Mouse (Mus musculus) midbrain, embryonic 13.5 days (tissue): Measurements from ENCODE around the gene Creb1. TPM values are rescaled to one million over a fixed set of nuclear protein-coding genes. Genes with fewer than 3 reads are reported as not detected.

Experiments
- ATAC-seq: fragments of 200-750 bp; cut with Nextera tagmentation; 2 replicates; pipeline ENCODE4 v1.8.0; 2017; ENCODE audit warnings: mild to moderate bottlenecking, moderate TSS enrichment, moderate library complexity
- H3K27ac ChIP-seq: fragments of 300-500 bp; sonication (generic); 2 replicates; pipeline ENCODE4 v1.5.1; 2015; ENCODE audit warnings: inconsistent platforms, mild to moderate bottlenecking, moderate library complexity
- H3K27me3 ChIP-seq: fragments of 300-500 bp; sonication (generic); 2 replicates; pipeline ENCODE4 v1.6.1; 2015; ENCODE audit warnings: mild to moderate bottlenecking, inconsistent platforms
- H3K36me3 ChIP-seq: fragments of 300-500 bp; sonication (generic); 2 replicates; pipeline ENCODE4 v1.6.1; 2015; ENCODE audit warnings: mild to moderate bottlenecking, inconsistent platforms
- H3K4me1 ChIP-seq: fragments of 300-500 bp; sonication (generic); replicated peaks from 2 replicates; pipeline ENCODE4 v1.6.1; 2015; ENCODE audit warnings: inconsistent platforms
- H3K4me2 ChIP-seq: fragments of 300-500 bp; sonication (generic); replicated peaks from 2 replicates; pipeline ENCODE4 v1.6.1; 2015; ENCODE audit warnings: moderate library complexity, mild to moderate bottlenecking, inconsistent platforms
- H3K4me3 ChIP-seq: fragments of 300-500 bp; sonication (generic); replicated peaks from 2 replicates; pipeline ENCODE4 v1.5.1; 2015; ENCODE audit warnings: mild to moderate bottlenecking, inconsistent platforms
- H3K9ac ChIP-seq: fragments of 300-500 bp; sonication (generic); replicated peaks from 2 replicates; pipeline ENCODE4 v1.6.1; 2015; ENCODE audit warnings: mild to moderate bottlenecking, inconsistent platforms
- H3K9me3 ChIP-seq: fragments of 300-500 bp; sonication (generic); 2 replicates; pipeline ENCODE4 v1.6.1; 2016; ENCODE audit warnings: mild to moderate bottlenecking, inconsistent platforms
- WGBS: fragments of 180-500 bp; shearing (Covaris S2); methylation state at CpG from one replicate; pipeline ENCODE4 v1.1.7; 2015; 5-methylcytosine and 5-hydroxymethylcytosine counted together
- polyA plus RNA-seq: library from polyadenylated mRNA; unstranded; fragments of >200 nt; fragmentation: Nextera tagmentation; extraction: Ambion mirVana; gene quantifications from 2 replicates; pipeline ENCODE4 v1.2.1, GENCODE M21; 2015

The Creb1 gene
- polyA plus RNA-seq, 1 experiment from 2014 or later = 44.4 TPM

DNA sequence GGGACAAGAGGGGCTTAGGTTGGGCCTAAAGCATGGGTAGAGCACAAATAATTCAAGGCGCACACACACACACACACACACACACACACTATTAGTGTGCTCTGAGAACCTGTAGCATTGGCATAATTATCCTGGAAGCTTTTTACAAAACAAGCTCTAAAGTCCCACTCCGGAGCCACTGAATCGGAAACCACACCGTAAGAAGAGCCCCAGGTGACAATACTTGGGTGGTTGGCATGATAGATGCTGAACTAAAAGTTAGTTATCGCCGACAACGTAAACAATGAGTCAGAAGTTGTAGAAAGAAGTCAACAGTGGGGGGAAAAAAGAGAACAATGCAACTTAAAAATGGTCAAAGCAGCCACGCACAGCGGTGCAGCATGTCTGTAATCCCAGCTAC is 81.9 kb downstream of the Creb1 start:
- no peaks in the 10 kb centered on the region for H3K9me3 ChIP-seq
- WGBS = 93% methylated on average over 9 of the region's 9 CpGs
- no peak overlapping the region for H3K4me2 ChIP-seq
- no peak for ATAC-seq
- peaks cover 24% of the 10 kb centered on the region for H3K4me1 ChIP-seq
- no peak overlapping the region for H3K9ac ChIP-seq
- no peaks in the 10 kb centered on the region for H3K27me3 ChIP-seq
- H3K27ac ChIP-seq = no peak overlapping the region
- H3K36me3 ChIP-seq = peaks cover 21% of the 10 kb centered on the region
- H3K4me3 ChIP-seq = no peak overlapping the region

DNA sequence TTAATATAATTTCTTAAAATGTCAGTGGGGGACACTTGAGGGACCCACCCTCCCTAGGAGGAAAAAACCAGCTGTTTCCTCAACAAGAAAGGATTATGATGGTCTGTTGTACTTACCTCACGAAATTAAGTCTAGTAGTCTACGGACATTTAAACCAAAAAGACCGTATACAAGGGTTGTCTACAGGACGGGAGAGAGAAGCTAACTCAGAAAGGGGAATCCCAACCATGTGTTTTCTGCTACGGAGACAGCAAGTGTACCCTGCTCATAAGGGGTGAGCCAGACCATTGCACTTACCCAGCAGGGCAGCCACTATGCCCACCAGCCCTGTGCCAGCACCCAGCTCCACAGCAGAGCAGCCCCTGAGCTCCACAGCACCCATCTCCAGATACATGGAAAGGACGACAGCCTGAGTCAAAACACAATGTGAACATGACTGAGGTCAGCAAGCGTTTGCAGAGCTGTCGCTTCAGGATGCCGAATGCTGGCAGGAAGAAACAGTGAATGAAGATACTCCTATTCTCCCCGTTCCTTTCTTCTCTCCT is 82.4 kb downstream of the Creb1 start:
- peaks cover 24% of the 10 kb centered on the region for H3K4me1 ChIP-seq
- no peak for ATAC-seq
- H3K36me3 ChIP-seq = peaks cover 17% of the 10 kb centered on the region
- H3K9ac ChIP-seq = no peak overlapping the region; the same call in 1 of the 2 replicates
- H3K9me3 ChIP-seq = no peaks in the 10 kb centered on the region
- no peak overlapping the region for H3K4me3 ChIP-seq
- 84% methylated on average over 10 of the region's 10 CpGs for WGBS
- H3K4me2 ChIP-seq = no peak overlapping the region
- H3K27me3 ChIP-seq = no peaks in the 10 kb centered on the region
- no peak overlapping the region for H3K27ac ChIP-seq

DNA sequence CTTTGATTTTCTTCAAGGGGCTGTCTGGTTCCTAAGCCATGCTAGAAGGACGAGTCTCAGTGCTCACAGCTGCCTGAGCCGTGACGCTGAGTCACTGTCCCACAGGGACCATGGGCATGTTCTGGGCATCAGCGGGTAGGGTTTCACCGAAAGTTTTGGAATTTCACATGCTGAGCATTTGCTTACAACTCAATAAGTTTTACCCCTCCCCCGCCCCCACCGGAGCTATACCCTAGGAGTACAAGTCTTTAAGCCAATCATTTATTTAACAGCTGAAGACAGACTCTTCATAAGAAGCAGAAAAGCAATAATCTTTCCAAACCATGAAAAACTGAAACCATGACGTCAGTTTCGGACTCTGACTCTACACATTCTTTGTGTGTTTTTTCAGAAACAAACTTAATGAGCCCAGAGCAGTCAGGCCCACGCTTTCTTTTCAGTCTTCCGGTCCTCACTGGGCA is 83.1 kb downstream of the Creb1 start:
- 0 out of 2 replicates have a peak overlapping the region, but pooled peaks have one; percentile 78 for H3K4me3 ChIP-seq
- 85% methylated on average over 11 of the region's 11 CpGs for WGBS
- H3K4me2 ChIP-seq = no peak overlapping the region
- H3K9ac ChIP-seq = no peak overlapping the region
- H3K27ac ChIP-seq = no peak overlapping the region
- peaks cover 12% of the 10 kb centered on the region for H3K36me3 ChIP-seq
- H3K4me1 ChIP-seq = peaks cover 24% of the 10 kb centered on the region
- H3K27me3 ChIP-seq = no peaks in the 10 kb centered on the region
- H3K9me3 ChIP-seq = no peaks in the 10 kb centered on the region
- no peak for ATAC-seq

DNA sequence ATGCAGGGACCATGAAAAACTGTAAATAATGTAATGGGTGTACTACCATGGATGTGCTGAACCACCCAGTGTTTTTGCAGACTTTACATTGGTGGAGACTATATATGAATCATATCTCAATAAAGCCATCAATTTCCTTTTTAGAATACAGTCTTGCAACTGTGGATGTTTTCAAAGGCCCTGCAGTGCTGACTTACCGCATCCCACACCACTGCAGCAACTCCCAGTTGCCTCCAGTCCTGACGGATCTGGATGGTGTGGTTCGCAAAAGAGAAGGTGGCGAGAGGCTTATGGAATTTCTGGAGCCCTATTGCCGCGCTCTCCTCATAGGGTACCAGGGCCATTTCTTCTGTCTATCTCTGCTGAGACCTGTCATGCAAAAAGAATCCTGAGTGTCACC is 83.6 kb downstream of the Creb1 start:
- 64% methylated on average over 6 of the region's 6 CpGs for WGBS
- Histone ChIP-seq H3K27me3 (no peaks in the 10 kb centered on the region), H3K36me3 (peaks cover 12% of the 10 kb centered on the region), H3K27ac (no peak overlapping the region), H3K4me2 (peak overlapping the region; percentile 73), H3K9ac (peak overlapping the region; percentile 93; the same call in 1 of the 2 replicates), H3K4me1 (peaks cover 24% of the 10 kb centered on the region), H3K4me3 (peak overlapping the region; percentile 78), H3K9me3 (no peaks in the 10 kb centered on the region)
- ATAC-seq = no peak

DNA sequence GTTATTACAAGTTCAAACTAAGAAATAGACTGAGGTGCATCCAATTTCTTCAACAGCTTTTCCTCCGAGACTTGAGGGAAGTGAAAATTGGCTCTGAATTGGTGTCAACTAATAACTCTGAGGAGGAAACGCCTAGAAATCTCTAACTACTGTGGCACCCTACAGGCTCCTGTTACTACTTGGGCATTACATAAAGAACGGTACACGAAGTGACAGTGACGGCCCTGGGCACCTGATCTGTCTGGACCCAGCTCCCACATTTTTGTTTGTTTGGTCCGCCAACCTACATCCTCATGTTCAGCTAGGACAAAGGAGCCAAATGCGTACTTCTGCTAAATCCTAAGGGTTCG is 84.1 kb downstream of the Creb1 start:
- H3K4me3 ChIP-seq = peak overlapping the region; percentile 78
- no peaks in the 10 kb centered on the region for H3K27me3 ChIP-seq
- peaks cover 12% of the 10 kb centered on the region for H3K36me3 ChIP-seq
- ATAC-seq = no peak; the same call in 1 of the 2 replicates
- H3K9me3 ChIP-seq = no peaks in the 10 kb centered on the region
- peaks cover 24% of the 10 kb centered on the region for H3K4me1 ChIP-seq
- peak overlapping the region; percentile 73 for H3K4me2 ChIP-seq
- 8% methylated on average over 8 of the region's 8 CpGs for WGBS
- H3K27ac ChIP-seq = peak overlapping the region; percentile 95
- H3K9ac ChIP-seq = peak overlapping the region; percentile 93

DNA sequence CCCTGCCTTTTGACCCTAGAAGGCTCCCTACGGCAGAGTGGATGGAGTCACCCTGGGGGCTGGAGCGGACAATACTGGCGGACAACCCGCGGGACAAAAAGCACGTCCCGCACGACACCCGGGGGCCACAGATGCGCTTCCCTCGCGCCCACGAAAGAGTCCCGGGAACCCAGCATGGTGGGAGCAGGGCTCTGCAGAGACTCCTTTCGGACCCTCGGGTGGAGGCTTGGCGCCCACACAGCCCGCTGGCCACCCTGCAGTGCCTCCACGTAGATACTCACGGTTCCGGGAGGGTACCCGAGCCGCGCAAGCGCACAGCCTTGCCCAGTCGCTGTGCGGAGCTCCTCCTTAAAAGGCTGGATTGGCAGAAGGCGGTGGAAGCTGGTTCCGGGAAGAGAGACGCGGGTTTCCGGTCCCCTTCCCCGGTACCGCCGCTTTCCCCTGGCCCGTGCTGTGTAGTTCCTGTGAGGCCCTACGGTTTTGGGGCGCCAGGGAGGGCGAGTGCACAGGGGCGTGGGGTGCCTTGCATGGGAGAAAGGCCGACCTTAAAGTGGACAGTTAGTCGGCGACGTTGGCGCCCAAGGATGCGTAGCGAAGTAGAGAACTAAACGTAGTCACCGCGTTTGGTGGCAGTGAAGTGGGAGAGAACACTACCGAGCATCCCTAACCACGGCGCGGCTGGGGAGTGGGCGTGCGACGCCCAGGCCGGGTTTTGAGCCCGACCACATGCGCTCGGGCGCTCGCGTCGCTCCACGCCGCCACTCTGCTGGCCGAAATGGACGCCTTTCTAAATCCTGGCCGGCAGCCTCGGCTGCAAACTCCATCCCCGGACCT is 84.7 kb downstream of the Creb1 start, which contains the start of gene Mettl21a:
Gene Mettl21a, minus strand, starts transcription at position 362 of the 834 bp plus-strand sequence.
- H3K27ac ChIP-seq = peak within 1 kb of the TSS; percentile 95
- WGBS = 1% methylated on average over 71 of the region's 72 CpGs
- peak; percentile 97 for ATAC-seq
- peak within 1 kb of the TSS; percentile 73 for H3K4me2 ChIP-seq
- H3K9me3 ChIP-seq = no peaks in the 10 kb centered on the region
- peaks cover 12% of the 10 kb centered on the region for H3K36me3 ChIP-seq
- no peaks in the 10 kb centered on the region for H3K27me3 ChIP-seq
- peak within 1 kb of the TSS; percentile 78 for H3K4me3 ChIP-seq
- peak within 1 kb of the TSS; percentile 93 for H3K9ac ChIP-seq
- peaks cover 24% of the 10 kb centered on the region for H3K4me1 ChIP-seq

DNA sequence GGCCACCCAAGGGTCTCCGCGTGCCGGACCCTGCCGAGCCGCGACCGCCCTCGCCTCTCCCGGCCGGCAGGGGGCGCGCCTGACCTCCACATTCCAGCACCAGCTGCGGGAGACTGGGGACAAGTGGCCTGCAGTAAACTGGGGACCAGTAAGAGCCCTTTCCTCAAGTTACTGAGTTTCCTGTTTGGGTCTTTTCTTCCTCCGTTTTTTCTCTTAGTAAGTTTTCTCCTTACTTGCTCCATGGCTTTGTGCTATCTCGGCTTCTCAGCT is 85.2 kb downstream of the Creb1 start:
- peaks cover 11% of the 10 kb centered on the region for H3K36me3 ChIP-seq
- H3K4me3 ChIP-seq = peak overlapping the region; percentile 78
- under 1% methylated on average over 15 of the region's 15 CpGs for WGBS
- peaks cover 24% of the 10 kb centered on the region for H3K4me1 ChIP-seq
- H3K27ac ChIP-seq = peak overlapping the region; percentile 95
- peak overlapping the region; percentile 93 for H3K9ac ChIP-seq
- no peaks in the 10 kb centered on the region for H3K27me3 ChIP-seq
- peak; percentile 81 for ATAC-seq
- H3K9me3 ChIP-seq = no peaks in the 10 kb centered on the region
- peak overlapping the region; percentile 73 for H3K4me2 ChIP-seq

DNA sequence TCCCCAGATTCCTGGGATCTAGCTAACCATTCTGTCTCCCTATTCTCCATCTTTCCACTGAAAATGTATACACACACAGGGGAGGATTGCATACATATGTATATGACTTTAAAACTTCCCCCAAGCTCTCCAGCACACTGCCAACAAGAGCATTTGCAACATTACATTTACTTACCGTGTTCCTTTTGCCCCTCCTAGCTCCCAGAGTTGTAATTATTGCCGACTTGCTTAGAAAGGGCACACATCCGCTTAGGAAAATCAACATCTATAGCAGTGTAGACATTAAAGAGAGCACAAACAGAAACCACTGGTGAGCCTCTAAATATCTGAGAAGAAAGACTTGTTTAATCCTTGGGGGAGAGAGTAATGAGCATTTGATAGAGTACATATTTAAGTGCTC is 85.8 kb downstream of the Creb1 start:
- no peak for ATAC-seq
- no peak overlapping the region for H3K27ac ChIP-seq
- H3K4me2 ChIP-seq = peak overlapping the region; percentile 73
- H3K9ac ChIP-seq = peak overlapping the region; percentile 93
- peaks cover 24% of the 10 kb centered on the region for H3K4me1 ChIP-seq
- peak overlapping the region; percentile 78 for H3K4me3 ChIP-seq
- no peaks in the 10 kb centered on the region for H3K27me3 ChIP-seq
- no peaks in the 10 kb centered on the region for H3K9me3 ChIP-seq
- H3K36me3 ChIP-seq = peaks cover 9% of the 10 kb centered on the region
- WGBS = 70% methylated on average over 3 of the region's 3 CpGs

DNA sequence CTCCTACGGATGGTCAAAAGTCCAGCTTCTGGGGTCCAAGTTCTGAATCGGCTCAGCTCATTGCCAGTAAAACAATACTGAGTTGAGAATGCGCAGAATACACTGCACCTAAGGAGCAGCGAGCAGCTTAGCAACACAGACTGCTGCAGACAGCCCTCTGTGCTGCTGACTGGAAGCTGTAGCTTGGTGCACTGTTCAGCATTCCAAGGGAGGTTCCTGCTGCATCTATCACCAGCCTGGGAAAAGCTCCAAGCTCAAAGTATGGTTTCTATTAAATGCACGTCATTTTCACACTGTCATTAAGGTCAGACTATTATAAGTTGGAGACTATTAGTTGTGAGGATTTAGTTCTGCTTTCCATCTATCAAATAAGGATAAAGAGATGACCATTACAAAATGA is 88.7 kb downstream of the Creb1 start:
- no peaks in the 10 kb centered on the region for H3K36me3 ChIP-seq

DNA sequence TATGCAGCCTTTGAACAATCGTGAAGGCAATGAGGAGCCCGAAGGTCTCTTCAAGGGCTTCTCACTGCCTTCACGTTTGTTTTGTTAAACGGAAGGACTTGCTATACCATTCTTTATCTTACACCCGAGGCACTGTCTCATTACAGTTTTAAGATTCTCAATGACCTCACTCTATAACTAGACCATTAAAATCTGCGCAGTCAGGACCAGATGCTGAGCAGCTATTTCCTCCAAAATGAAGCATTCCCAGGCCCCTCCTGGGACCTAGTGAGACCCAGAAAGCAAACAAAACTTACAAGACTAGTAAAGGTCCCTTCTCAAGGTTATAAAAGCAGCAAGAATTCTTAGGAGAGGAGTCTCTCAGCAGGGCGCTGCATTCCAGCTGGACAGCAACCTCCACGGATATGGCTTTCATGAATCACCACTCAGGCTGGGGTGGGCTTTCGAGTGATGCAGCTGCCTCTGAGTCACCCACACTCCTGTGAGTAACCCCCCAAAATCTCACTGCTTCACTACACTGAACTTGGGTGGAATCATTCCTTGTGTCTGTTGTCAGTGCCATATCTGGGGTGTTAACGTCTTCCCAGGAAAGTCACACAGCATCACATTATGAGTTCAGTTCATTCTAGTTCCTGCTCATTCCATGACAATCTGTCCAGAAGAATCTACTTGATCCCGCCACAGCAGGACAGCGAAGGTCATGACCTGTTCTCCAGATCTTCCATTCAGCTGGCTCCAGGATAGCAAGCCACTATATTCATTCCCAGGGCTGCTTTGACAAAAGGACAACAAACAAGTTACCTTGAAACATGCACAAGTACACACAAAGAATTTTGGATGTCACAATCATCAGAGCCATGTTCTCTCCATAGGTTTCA is 91.4 kb downstream of the Creb1 start:
- Histone ChIP-seq H3K9me3 (no peaks in the 10 kb centered on the region), H3K27ac (no peak overlapping the region), H3K4me2 (no peak overlapping the region), H3K4me1 (no peaks in the 10 kb centered on the region), H3K27me3 (no peaks in the 10 kb centered on the region), H3K4me3 (no peak overlapping the region), H3K36me3 (no peaks in the 10 kb centered on the region), H3K9ac (no peak overlapping the region)
- 66% methylated on average over 12 of the region's 12 CpGs for WGBS
- no peak for ATAC-seq

More for the DNA sequence above, 88.7 kb downstream of the Creb1 start:
- Histone ChIP-seq H3K9ac (no peak overlapping the region), H3K4me3 (no peak overlapping the region), H3K4me1 (peaks cover 13% of the 10 kb centered on the region), H3K9me3 (no peaks in the 10 kb centered on the region), H3K27me3 (no peaks in the 10 kb centered on the region), H3K4me2 (no peak overlapping the region), H3K27ac (no peak overlapping the region)
- no peak for ATAC-seq
- 85% methylated on average over 5 of the region's 5 CpGs for WGBS

DNA sequence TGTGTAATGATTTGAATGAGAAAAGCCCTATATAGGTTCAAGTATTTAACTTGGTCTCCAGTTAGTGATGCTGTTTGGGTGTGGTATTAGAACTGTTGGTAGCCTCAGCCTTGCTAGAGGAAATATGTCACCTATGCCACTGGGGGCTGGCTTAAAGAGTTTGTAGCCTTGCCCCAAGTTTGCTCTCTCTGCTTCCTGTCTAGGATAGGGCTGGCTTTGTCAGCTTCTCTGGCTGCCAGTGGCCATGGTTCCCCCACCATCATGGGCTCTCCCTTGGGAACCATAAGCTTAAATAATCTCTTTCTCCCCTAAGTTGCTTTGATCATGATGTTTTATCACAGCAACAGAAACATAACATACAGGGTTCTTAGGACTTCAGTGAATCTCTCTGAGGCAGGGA is 92.8 kb downstream of the Creb1 start:
- H3K4me2 ChIP-seq = no peak overlapping the region
- ATAC-seq = no peak
- H3K27me3 ChIP-seq = no peaks in the 10 kb centered on the region
- no peak overlapping the region for H3K27ac ChIP-seq
- no peaks in the 10 kb centered on the region for H3K4me1 ChIP-seq
- H3K9ac ChIP-seq = no peak overlapping the region
- H3K4me3 ChIP-seq = no peak overlapping the region
- H3K9me3 ChIP-seq = no peaks in the 10 kb centered on the region
- no peaks in the 10 kb centered on the region for H3K36me3 ChIP-seq

DNA sequence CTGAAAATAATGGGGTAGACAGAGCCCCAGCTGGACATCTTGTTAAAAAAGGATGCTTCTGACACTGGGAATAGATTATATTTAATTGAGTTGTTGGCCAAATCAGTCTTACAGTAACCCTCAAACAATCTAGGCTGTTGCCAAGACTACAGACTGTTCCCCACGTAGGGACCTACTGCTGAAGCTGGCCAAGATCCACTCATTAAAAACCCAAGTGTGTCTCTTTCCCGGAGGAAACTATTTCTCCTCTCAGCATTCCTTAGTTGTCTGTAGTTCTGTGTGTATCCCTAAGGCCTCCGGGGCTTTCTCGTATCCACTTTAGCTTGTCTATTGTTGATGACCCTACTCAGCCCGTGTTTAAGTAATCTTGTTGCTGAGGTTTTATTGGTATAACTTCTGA is 99.1 kb downstream of the Creb1 start:
- Histone ChIP-seq H3K4me3 (no peak overlapping the region), H3K27ac (no peak overlapping the region), H3K36me3 (no peaks in the 10 kb centered on the region), H3K27me3 (no peaks in the 10 kb centered on the region), H3K9me3 (no peaks in the 10 kb centered on the region), H3K9ac (no peak overlapping the region), H3K4me1 (no peaks in the 10 kb centered on the region), H3K4me2 (no peak overlapping the region)
- no peak for ATAC-seq
- WGBS = 71% methylated on average over 5 of the region's 5 CpGs
